Mouse (Mus musculus): ENCODE measurements around the gene Dmgdh.

- no peak for TF ChIP-seq POLR2A (IDR thresholded peaks at IDR 0.05; ENCODE audit: low read depth, low read length)
- no peak for TF ChIP-seq CTCF (IDR thresholded peaks at IDR 0.05; ENCODE audit: extremely low read depth, insufficient read depth, insufficient read length, insufficient replicate concordance)
These were observed 11.0 kb downstream of the Dmgdh start for GRCm38 (mm10) chr13:93685226-93685625.
